Mouse (Mus musculus) heart, postnatal 0 days (tissue): Measurements from ENCODE around the gene Dennd6b.

Experiments used
- CTCF ChIP-seq: IDR thresholded peaks from 2 replicates; pipeline ENCODE4 v1.5.1; 2016; ENCODE audit warnings: antibody characterized with exemption, control low read depth, low read depth
- EP300 ChIP-seq: IDR thresholded peaks from 2 replicates; pipeline ENCODE4 v1.6.1; 2016; ENCODE audit warnings: antibody characterized with exemption, low read depth

GRCm38 (mm10) chr15:89241025-89241424 is 44.7 kb upstream of the Dennd6b start:
- peak; percentile 27; the same call in 1 of the 2 replicates for TF ChIP-seq CTCF
- no peak for TF ChIP-seq EP300
